ENCODE assay signal across 19 mouse cellular contexts in the genomic region with DNA sequence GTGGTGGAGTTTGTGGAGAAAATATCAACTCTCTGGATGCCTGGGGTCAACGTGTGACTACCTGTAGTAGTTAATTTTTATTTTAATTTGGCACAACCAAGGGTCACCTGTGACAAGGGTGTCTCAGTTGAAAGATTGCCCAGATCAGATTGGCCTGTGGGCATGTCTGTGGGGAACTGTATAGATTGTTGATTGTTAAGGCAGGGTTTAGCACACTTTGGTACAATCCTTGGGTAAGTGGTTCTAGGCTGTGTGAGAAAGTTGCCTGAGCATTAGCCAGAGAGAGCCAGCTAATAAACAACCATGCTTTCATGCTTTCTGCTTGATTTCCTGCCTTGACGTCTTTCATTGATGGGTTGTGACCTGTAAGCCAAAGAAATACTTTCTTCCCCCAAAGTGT.
DNase-seq lines count a peak whose midpoint lies in the region; ATAC-seq and TF ChIP-seq lines count a peak whose summit lies in the region.
"Had no signal": no experiment of that assay in that cellular context is flagged by ENCODE, and none has a peak within 500 bp of the region (broad histone marks: within the 10 kb centered on the region; RNA-seq: fewer than 3 reads in every experiment).

No protein-coding gene starts in this region.

- WGBS in kidney, embryonic 15.5 days, result 32% methylated on average over 2 of the region's 2 CpGs
- WGBS in kidney, postnatal 0 days, result 34% methylated on average over 2 of the region's 2 CpGs

- TF ChIP-seq CTCF in kidney, postnatal 0 days (IDR thresholded peaks at IDR 0.05; ENCODE audit: low read depth), result no peak

- no peaks in the 10 kb centered on the region for H3K27me3 ChIP-seq in kidney, embryonic 15.5 days
- H3K27me3 ChIP-seq in kidney, postnatal 0 days (ENCODE audit: insufficient read depth, low read length), result no peaks in the 10 kb centered on the region
- H3K27me3 ChIP-seq: embryonic facial prominence, embryonic 12.5 days; forebrain, embryonic 13.5 days had no signal

- H3K9me3 ChIP-seq in kidney, embryonic 15.5 days (replicated peaks), result no peaks in the 10 kb centered on the region
- no peaks in the 10 kb centered on the region for H3K9me3 ChIP-seq in kidney, postnatal 0 days (replicated peaks; ENCODE audit: low read length)
- H3K9me3 ChIP-seq: embryonic facial prominence, embryonic 10.5 days; embryonic facial prominence, embryonic 12.5 days; forebrain, embryonic 13.5 days had no signal

- H3K4me2 ChIP-seq in kidney, embryonic 15.5 days, result no peak overlapping the region
- no peak overlapping the region for H3K4me2 ChIP-seq in kidney, postnatal 0 days (ENCODE audit: low read length)
- H3K4me2 ChIP-seq: embryonic facial prominence, embryonic 12.5 days; forebrain, embryonic 13.5 days had no signal

- H3K4me1 ChIP-seq in kidney, embryonic 15.5 days, result peaks cover 5% of the 10 kb centered on the region; the same call in 1 of the 2 replicates
- H3K4me1 ChIP-seq in kidney, postnatal 0 days (replicated peaks; ENCODE audit: insufficient read depth, low read length), result no peaks in the 10 kb centered on the region
- H3K4me1 ChIP-seq: embryonic facial prominence, embryonic 12.5 days had no signal

- peak overlapping the region; percentile 29; the same call in 1 of the 2 replicates for H3K27ac ChIP-seq in kidney, embryonic 15.5 days
- no peak overlapping the region for H3K27ac ChIP-seq in kidney, postnatal 0 days
- H3K27ac ChIP-seq: embryonic facial prominence, embryonic 10.5 days; embryonic facial prominence, embryonic 12.5 days; forebrain, embryonic 13.5 days had no signal

- no peak overlapping the region for H3K9ac ChIP-seq in kidney, embryonic 15.5 days
- H3K9ac ChIP-seq in kidney, postnatal 0 days (ENCODE audit: low read depth, low read length), result no peak overlapping the region
- H3K9ac ChIP-seq: embryonic facial prominence, embryonic 12.5 days; forebrain, embryonic 13.5 days; forebrain, postnatal 0 days had no signal

- H3K36me3 ChIP-seq in kidney, embryonic 15.5 days, result no peaks in the 10 kb centered on the region
- H3K36me3 ChIP-seq in kidney, postnatal 0 days (ENCODE audit: insufficient read depth, low read length), result no peaks in the 10 kb centered on the region
- H3K36me3 ChIP-seq: embryonic facial prominence, embryonic 10.5 days; embryonic facial prominence, embryonic 12.5 days had no signal

- DNase-seq in heart, adult 11 months, result peak; percentile 53
- DNase-seq in heart, postnatal 4 days, result no peak
- DNase-seq in kidney, postnatal 36 days, result no peak
- DNase-seq in kidney, postnatal 0 days (ENCODE audit: low spot score), result peak; percentile 27
- no peak for DNase-seq in kidney, adult 18-20 months
- no peak for DNase-seq in lung, postnatal 36 days
- DNase-seq: adrenal gland, adult 2 months; adrenal gland, postnatal 10 days; adrenal gland, postnatal 25 days; cerebellum, adult 11-12 months; cerebellum, adult 2 months; cerebellum, adult 9-10 months; cerebellum, postnatal 10 days; cerebellum, postnatal 25 days; forebrain, postnatal 0 days had no signal

- no peak; the same call in 1 of the 2 replicates for ATAC-seq in kidney, embryonic 15.5 days (replicated peaks; ENCODE audit: low FRiP score)
- ATAC-seq in kidney, postnatal 0 days (replicated peaks; ENCODE audit: low FRiP score, low read depth), result no peak
- ATAC-seq: forebrain, embryonic 13.5 days; forebrain, postnatal 0 days had no signal

- no peak overlapping the region for H3K4me3 ChIP-seq in kidney, embryonic 15.5 days (replicated peaks)
- H3K4me3 ChIP-seq in kidney, postnatal 0 days (replicated peaks; ENCODE audit: low read depth, low read length), result no peak overlapping the region
- H3K4me3 ChIP-seq: embryonic facial prominence, embryonic 10.5 days; embryonic facial prominence, embryonic 12.5 days; forebrain, embryonic 13.5 days had no signal

Comparison
In these comparisons a context has a peak if more than half of its experiments do, and no peak if none do; other contexts are left out.
1. DNase-seq: peak in heart, adult 11 months (single experiment) and kidney, postnatal 0 days (single experiment); none in heart, postnatal 4 days (single experiment), kidney, postnatal 36 days (0 of 2), kidney, adult 18-20 months (single experiment) and lung, postnatal 36 days (single experiment).